Mouse (Mus musculus): ENCODE measurements around the gene Pdzd2. TPM values are rescaled to one million over a fixed set of nuclear protein-coding genes. Genes with fewer than 3 reads are reported as not detected.
A peak's percentile ranks its signal among the peaks of the same experiment; 100 is the strongest.
"Not testable (repeated sequence)": the region's sequence is repeated elsewhere in the genome, so short reads cannot be mapped to it uniquely, and the experiment has no call there.

Gene Pdzd2
- polyA plus RNA-seq, 1 experiment from 2014 or later, result 27.0 TPM

DNA sequence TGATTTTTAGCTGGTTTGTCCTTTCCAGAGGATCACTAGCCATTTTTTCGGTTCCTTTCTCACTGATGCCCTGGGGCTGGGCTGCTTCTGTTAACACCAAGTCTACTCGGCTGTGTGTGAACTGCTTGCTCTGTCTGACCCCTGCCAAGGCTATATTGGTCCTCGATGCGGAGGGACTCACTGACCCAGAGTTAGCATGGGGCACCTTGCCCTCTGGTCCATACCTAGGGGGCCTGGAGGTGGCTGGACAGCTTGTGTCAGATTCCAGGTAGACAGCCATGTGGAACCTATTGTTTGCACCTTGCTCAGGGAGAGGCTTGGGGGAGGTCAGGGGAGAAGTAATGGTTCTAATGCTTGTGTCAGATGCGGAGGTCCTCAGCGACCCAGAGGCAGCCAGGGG lies 365.8 kb downstream of the Pdzd2 start:
- no peaks in the 10 kb centered on the region for H3K27me3 ChIP-seq (ENCODE audit: control insufficient read depth, insufficient read depth, low read length)
- peaks cover 12% of the 10 kb centered on the region for H3K4me1 ChIP-seq (ENCODE audit: control insufficient read depth, insufficient read depth, low read length)
- no peaks in the 10 kb centered on the region for H3K9me3 ChIP-seq (replicated peaks; ENCODE audit: control insufficient read depth, low read length)
- no peak overlapping the region for H3K9ac ChIP-seq (ENCODE audit: low read length)
- ATAC-seq (ENCODE audit: insufficient read depth, low FRiP score), result no peak
- H3K4me3 ChIP-seq (replicated peaks; ENCODE audit: low read length), result no peak overlapping the region
- no peaks in the 10 kb centered on the region for H3K36me3 ChIP-seq (ENCODE audit: control insufficient read depth, insufficient read depth, low read length)
- H3K4me2 ChIP-seq (ENCODE audit: low read depth, low read length), result no peak overlapping the region
- WGBS, result 85% methylated on average over 6 of the region's 6 CpGs
- no peak overlapping the region for H3K27ac ChIP-seq (ENCODE audit: low read length)

- no peak overlapping the region for H3K4me3 ChIP-seq (replicated peaks; ENCODE audit: low read length)
- H3K9me3 ChIP-seq (replicated peaks; ENCODE audit: control insufficient read depth, low read length), result no peaks in the 10 kb centered on the region
- no peaks in the 10 kb centered on the region for H3K36me3 ChIP-seq (ENCODE audit: control insufficient read depth, insufficient read depth, low read length)
- H3K9ac ChIP-seq (ENCODE audit: low read length), result no peak overlapping the region
- peaks cover 12% of the 10 kb centered on the region for H3K4me1 ChIP-seq (ENCODE audit: control insufficient read depth, insufficient read depth, low read length)
- no peak for ATAC-seq (ENCODE audit: insufficient read depth, low FRiP score)
- no peak overlapping the region for H3K4me2 ChIP-seq (ENCODE audit: low read depth, low read length)
- no peaks in the 10 kb centered on the region for H3K27me3 ChIP-seq (ENCODE audit: control insufficient read depth, insufficient read depth, low read length)
- 73% methylated on average over 14 of the region's 14 CpGs for WGBS
- no peak overlapping the region for H3K27ac ChIP-seq (ENCODE audit: low read length)
Observed at GRCm38 (mm10) chr15:12373496-12373895, 366.2 kb downstream of the Pdzd2 start.

DNA sequence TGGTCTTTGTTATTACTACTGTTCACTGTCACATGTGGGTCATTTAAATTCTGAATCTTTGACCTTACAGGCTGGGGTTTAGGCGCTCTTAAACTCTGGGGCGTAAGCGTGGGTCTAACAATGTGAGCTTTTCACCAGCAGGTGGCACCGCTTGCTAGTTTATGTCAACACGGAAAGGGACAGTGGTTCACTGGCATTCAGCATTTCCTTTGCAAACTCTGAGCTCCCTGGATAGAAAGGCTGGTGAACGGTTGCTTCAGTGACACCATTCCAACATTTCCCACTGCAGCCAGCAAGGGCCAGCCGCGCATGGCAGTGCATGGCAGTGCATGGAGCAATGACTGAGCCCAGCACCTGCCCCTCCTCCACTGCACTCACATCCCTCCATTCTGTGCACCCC lies 368.5 kb downstream of the Pdzd2 start:
- no peak overlapping the region for H3K27ac ChIP-seq (ENCODE audit: low read length)
- peak; percentile 14; the same call in 1 of the 2 replicates for ATAC-seq (ENCODE audit: insufficient read depth, low FRiP score)
- H3K27me3 ChIP-seq (ENCODE audit: control insufficient read depth, insufficient read depth, low read length), result no peaks in the 10 kb centered on the region
- H3K4me2 ChIP-seq (ENCODE audit: low read depth, low read length), result no peak overlapping the region
- H3K36me3 ChIP-seq (ENCODE audit: control insufficient read depth, insufficient read depth, low read length), result no peaks in the 10 kb centered on the region
- WGBS, result 5% methylated on average over 8 of the region's 8 CpGs
- H3K9ac ChIP-seq (ENCODE audit: low read length), result no peak overlapping the region
- H3K4me3 ChIP-seq (replicated peaks; ENCODE audit: low read length), result no peak overlapping the region
- peaks cover 9% of the 10 kb centered on the region for H3K4me1 ChIP-seq (ENCODE audit: control insufficient read depth, insufficient read depth, low read length)
- no peaks in the 10 kb centered on the region for H3K9me3 ChIP-seq (replicated peaks; ENCODE audit: control insufficient read depth, low read length)

GRCm38 (mm10) chr15:12370096-12370495 lies 369.6 kb downstream of the Pdzd2 start:
- 89% methylated on average over 3 of the region's 3 CpGs for WGBS

GRCm38 (mm10) chr15:12368850-12369249 lies 370.9 kb downstream of the Pdzd2 start:
- no peak overlapping the region for H3K27ac ChIP-seq (ENCODE audit: low read length)
- no peak overlapping the region for H3K4me2 ChIP-seq (ENCODE audit: low read depth, low read length)

More at GRCm38 (mm10) chr15:12370096-12370495, 369.6 kb downstream of the Pdzd2 start:
- Histone ChIP-seq H3K4me2 (ENCODE audit: low read depth, low read length) (no peak overlapping the region), H3K36me3 (ENCODE audit: control insufficient read depth, insufficient read depth, low read length) (no peaks in the 10 kb centered on the region), H3K27me3 (ENCODE audit: control insufficient read depth, insufficient read depth, low read length) (no peaks in the 10 kb centered on the region), H3K4me3 (replicated peaks; ENCODE audit: low read length) (no peak overlapping the region), H3K9me3 (replicated peaks; ENCODE audit: control insufficient read depth, low read length) (no peaks in the 10 kb centered on the region), H3K9ac (ENCODE audit: low read length) (no peak overlapping the region), H3K4me1 (ENCODE audit: control insufficient read depth, insufficient read depth, low read length) (peaks cover 7% of the 10 kb centered on the region; the same call in 1 of the 2 replicates), H3K27ac (ENCODE audit: low read length) (no peak overlapping the region)
- no peak for ATAC-seq (ENCODE audit: insufficient read depth, low FRiP score)

GRCm38 (mm10) chr15:12368357-12368756 lies 371.4 kb downstream of the Pdzd2 start:
- Histone ChIP-seq H3K9me3 (replicated peaks; ENCODE audit: control insufficient read depth, low read length) (no peaks in the 10 kb centered on the region), H3K4me2 (ENCODE audit: low read depth, low read length) (peak overlapping the region; percentile 14; the same call in 1 of the 2 replicates), H3K27me3 (ENCODE audit: control insufficient read depth, insufficient read depth, low read length) (no peaks in the 10 kb centered on the region), H3K4me1 (ENCODE audit: control insufficient read depth, insufficient read depth, low read length) (peaks cover 7% of the 10 kb centered on the region; the same call in 1 of the 2 replicates), H3K36me3 (ENCODE audit: control insufficient read depth, insufficient read depth, low read length) (no peaks in the 10 kb centered on the region), H3K9ac (ENCODE audit: low read length) (no peak overlapping the region), H3K4me3 (replicated peaks; ENCODE audit: low read length) (no peak overlapping the region), H3K27ac (ENCODE audit: low read length) (peak overlapping the region; percentile 77)
- WGBS, result 89% methylated on average over 11 of the region's 11 CpGs
- ATAC-seq (ENCODE audit: insufficient read depth, low FRiP score), result no peak

More at GRCm38 (mm10) chr15:12368850-12369249, 370.9 kb downstream of the Pdzd2 start:
- no peaks in the 10 kb centered on the region for H3K9me3 ChIP-seq (replicated peaks; ENCODE audit: control insufficient read depth, low read length)
- 80% methylated on average over 4 of the region's 4 CpGs for WGBS
- peaks cover 7% of the 10 kb centered on the region; the same call in 1 of the 2 replicates for H3K4me1 ChIP-seq (ENCODE audit: control insufficient read depth, insufficient read depth, low read length)
- H3K36me3 ChIP-seq (ENCODE audit: control insufficient read depth, insufficient read depth, low read length), result no peaks in the 10 kb centered on the region
- H3K9ac ChIP-seq (ENCODE audit: low read length), result no peak overlapping the region
- no peak overlapping the region for H3K4me3 ChIP-seq (replicated peaks; ENCODE audit: low read length)
- ATAC-seq (ENCODE audit: insufficient read depth, low FRiP score), result no peak
- H3K27me3 ChIP-seq (ENCODE audit: control insufficient read depth, insufficient read depth, low read length), result no peaks in the 10 kb centered on the region

- no peaks in the 10 kb centered on the region for H3K27me3 ChIP-seq (ENCODE audit: control insufficient read depth, insufficient read depth, low read length)
- ATAC-seq (ENCODE audit: insufficient read depth, low FRiP score), result peak; percentile 90
- H3K4me3 ChIP-seq (replicated peaks; ENCODE audit: low read length), result no peak overlapping the region
- peaks cover 7% of the 10 kb centered on the region; the same call in 1 of the 2 replicates for H3K4me1 ChIP-seq (ENCODE audit: control insufficient read depth, insufficient read depth, low read length)
- no peaks in the 10 kb centered on the region for H3K36me3 ChIP-seq (ENCODE audit: control insufficient read depth, insufficient read depth, low read length)
- H3K9me3 ChIP-seq (replicated peaks; ENCODE audit: control insufficient read depth, low read length), result no peaks in the 10 kb centered on the region
- H3K27ac ChIP-seq (ENCODE audit: low read length), result peak overlapping the region; percentile 82
- no peak overlapping the region for H3K9ac ChIP-seq (ENCODE audit: low read length)
- peak overlapping the region; percentile 14; the same call in 1 of the 2 replicates for H3K4me2 ChIP-seq (ENCODE audit: low read depth, low read length)
- 43% methylated on average over 13 of the region's 13 CpGs for WGBS
Observed at GRCm38 (mm10) chr15:12367306-12368080, 372.2 kb downstream of the Pdzd2 start.

DNA sequence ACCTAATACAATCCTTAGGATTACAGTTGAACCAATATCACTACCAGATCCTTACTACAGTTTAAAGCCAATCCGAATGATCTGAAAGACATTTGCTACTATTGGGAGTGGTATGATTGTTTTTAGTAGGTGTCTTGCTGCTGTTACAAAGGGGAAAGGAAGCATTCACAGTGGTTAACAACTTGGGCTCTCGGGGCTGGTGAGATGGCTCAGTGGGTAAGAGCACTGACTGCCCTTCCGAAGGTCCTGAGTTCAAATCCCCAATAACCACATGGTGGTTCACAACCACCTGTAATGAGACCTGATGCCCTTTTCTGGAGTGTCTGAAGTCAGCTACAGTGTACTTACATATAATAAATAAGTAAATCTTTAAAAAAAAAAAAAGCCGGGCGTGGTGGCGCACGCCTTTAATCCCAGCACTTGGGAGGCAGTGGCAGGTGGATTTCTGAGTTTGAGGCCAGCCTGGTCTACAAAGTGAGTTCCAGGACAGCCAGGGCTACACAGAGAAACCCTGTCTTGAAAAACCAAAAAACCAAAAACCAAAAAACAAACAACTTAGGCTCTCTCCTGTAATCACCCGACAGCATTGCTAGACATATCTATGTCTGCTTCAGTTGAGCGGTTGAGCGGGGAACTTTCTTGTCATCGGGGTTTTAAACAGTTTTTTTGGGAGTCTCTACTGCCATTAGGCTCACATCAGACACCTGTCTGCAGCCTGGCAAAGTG lies 373.0 kb downstream of the Pdzd2 start:
- H3K4me1 ChIP-seq (ENCODE audit: control insufficient read depth, insufficient read depth, low read length); H3K36me3 ChIP-seq (ENCODE audit: control insufficient read depth, insufficient read depth, low read length); ATAC-seq (ENCODE audit: insufficient read depth, low FRiP score); H3K27me3 ChIP-seq (ENCODE audit: control insufficient read depth, insufficient read depth, low read length); H3K9ac ChIP-seq (ENCODE audit: low read length); H3K4me3 ChIP-seq (replicated peaks; ENCODE audit: low read length); H3K9me3 ChIP-seq (replicated peaks; ENCODE audit: control insufficient read depth, low read length): not testable (repeated sequence)
- H3K4me2 ChIP-seq (ENCODE audit: low read depth, low read length), result peak overlapping the region; percentile 11; the same call in 1 of the 2 replicates
- 87% methylated on average over 11 of the region's 11 CpGs for WGBS
- H3K27ac ChIP-seq (ENCODE audit: low read length), result peak overlapping the region; percentile 82

DNA sequence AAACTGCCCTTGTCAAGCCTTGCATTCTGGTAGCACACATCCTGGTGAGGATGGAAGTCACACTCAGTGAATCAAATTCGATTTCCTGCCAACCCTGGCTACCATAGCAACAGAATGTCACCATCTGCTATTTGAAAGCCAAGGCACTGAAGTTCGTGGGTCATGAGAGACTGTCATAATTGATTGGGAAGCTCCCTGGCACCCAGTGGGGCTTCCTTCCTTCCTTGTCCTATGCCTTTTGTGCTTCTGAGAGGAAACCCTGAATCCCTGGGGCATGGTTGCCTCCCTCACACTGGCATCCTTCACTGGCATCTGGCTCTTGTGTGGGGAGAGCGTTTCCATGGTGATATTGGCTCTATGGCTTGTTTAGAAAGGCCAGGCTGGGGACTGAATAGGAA lies 373.7 kb downstream of the Pdzd2 start:
- Histone ChIP-seq H3K27ac (ENCODE audit: low read length) (no peak overlapping the region), H3K4me3 (replicated peaks; ENCODE audit: low read length) (no peak overlapping the region), H3K27me3 (ENCODE audit: control insufficient read depth, insufficient read depth, low read length) (no peaks in the 10 kb centered on the region), H3K36me3 (ENCODE audit: control insufficient read depth, insufficient read depth, low read length) (peaks cover 6% of the 10 kb centered on the region; the same call in 1 of the 2 replicates), H3K4me2 (ENCODE audit: low read depth, low read length) (no peak overlapping the region), H3K4me1 (ENCODE audit: control insufficient read depth, insufficient read depth, low read length) (peaks cover 7% of the 10 kb centered on the region; the same call in 1 of the 2 replicates), H3K9ac (ENCODE audit: low read length) (no peak overlapping the region), H3K9me3 (replicated peaks; ENCODE audit: control insufficient read depth, low read length) (no peaks in the 10 kb centered on the region)
- WGBS, result 49% methylated on average over 3 of the region's 3 CpGs
- no peak for ATAC-seq (ENCODE audit: insufficient read depth, low FRiP score)

Data from stomach, embryonic 16.5 days (tissue).